Mouse (Mus musculus): ENCODE results near the gene Mapkapk2. TPM values are rescaled to one million over a fixed set of nuclear protein-coding genes. Genes with fewer than 3 reads are reported as not detected.
A peak's percentile ranks its signal among the peaks of the same experiment; 100 is the strongest.

Mapkapk2 gene
- polyA plus RNA-seq, 1 experiment from 2014 or later, result 129 TPM

DNA sequence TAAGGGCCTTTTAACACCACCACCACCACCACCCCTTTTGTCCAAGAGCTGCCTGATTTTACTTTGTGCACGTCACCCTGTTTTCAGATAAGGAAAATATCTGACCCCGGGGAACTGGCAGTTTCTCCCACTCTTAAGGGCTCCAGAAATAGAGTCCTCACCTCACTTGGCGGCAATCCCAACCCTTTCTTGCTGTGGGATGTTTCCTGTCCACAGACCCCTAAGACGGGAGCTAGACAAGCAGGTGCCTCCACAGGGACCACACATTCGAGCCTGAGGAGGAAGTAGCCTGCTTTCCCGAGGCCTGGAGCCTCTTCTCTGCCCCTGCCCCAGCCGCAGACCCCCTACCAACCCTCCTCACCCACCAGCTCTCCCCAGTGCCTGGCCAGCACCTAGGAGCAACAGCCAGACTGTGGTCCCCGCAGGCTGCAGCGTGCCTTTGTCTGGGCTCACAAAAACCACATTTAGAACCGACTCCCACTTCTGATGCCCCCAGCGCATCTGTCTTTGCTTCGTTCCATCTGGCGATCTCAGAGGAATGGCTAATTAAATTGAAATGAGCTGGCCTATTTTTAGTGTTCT lies 18.9 kb upstream of the Mapkapk2 start:
- TF ChIP-seq CTCF (IDR thresholded peaks at IDR 0.05), result no peak
- ChIA-PET CTCF (interaction anchor here (0.6 to 3.8 kb wide), 19 partner anchors 10 to 154 kb away, joined by 3 to 18 read pairs (median 7); partner anchors contain the start of genes Dyrk3 and Eif2d), POLR2A (interaction anchor here (0.6 to 1.3 kb wide), 7 partner anchors 21 to 75 kb away, joined by 3 to 6 read pairs (median 3); partner anchors contain the start of gene Eif2d)
- DNase-seq (ENCODE audit: low read depth, low spot score) (no peak), ATAC-seq (no peak)
- no peaks in the 10 kb centered on the region for H3K27me3 ChIP-seq
- in situ Hi-C loops (cut with MboI; ENCODE audit: low pct_unique_long_range_greater_than_20kb), result no loop called here

DNA sequence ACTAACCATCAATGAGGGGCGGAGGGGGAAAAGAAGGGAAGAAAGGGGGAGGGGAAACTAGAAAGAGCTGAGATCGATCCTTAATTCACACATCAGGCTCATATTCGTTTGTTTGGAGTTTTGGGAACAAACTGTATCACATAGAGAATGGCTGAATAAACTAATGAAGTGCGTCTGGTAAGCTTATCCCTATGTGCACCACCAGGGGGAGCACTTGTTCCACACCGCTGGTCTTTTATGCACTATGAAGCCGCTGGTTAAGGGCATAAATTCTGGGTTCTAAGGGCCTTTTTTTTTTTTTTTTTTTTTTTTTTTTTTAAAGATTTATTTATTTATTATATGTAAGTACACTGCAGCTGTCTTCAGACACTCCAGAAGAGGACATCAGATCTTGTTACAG lies 18.3 kb upstream of the Mapkapk2 start:
- ATAC-seq (no peak), DNase-seq (ENCODE audit: low read depth, low spot score) (no peak)
- ChIA-PET CTCF (interaction anchor here (0.6 to 3.8 kb wide), 23 partner anchors 10 to 154 kb away, joined by 3 to 18 read pairs (median 6); partner anchors contain the start of genes Dyrk3 and Eif2d), POLR2A (interaction anchor here (0.6 to 1.3 kb wide), 8 partner anchors 8 to 75 kb away, joined by 3 to 6 read pairs (median 4); no protein-coding TSS in a partner anchor)
- in situ Hi-C loops (cut with MboI; ENCODE audit: low pct_unique_long_range_greater_than_20kb), result no loop called here
- TF ChIP-seq CTCF (IDR thresholded peaks at IDR 0.05), result peak; percentile 85
- no peaks in the 10 kb centered on the region for H3K27me3 ChIP-seq

DNA sequence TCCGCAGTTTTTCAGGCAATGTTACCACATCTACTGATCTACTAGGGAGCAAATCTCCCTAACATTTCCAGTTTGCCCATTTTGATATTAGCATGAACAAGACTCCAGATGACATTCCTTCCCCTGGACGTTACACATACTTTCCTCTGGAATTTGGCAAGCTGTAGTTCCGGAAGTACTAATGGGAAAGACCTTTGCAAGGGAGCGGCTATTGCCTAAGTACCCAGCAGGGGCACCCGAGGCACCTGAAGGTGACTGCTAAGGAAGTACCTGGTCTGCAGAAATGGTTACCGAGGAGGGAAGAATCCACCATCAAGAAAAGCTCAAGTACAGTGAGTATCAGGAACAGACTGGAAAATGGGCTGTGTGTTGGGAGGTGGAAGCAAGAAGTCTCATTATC lies 14.9 kb upstream of the Mapkapk2 start:
- peak; percentile 73 for TF ChIP-seq CTCF (IDR thresholded peaks at IDR 0.05)
- ChIA-PET CTCF (interaction anchor here (1.0 to 1.5 kb wide), 2 partner anchors 12 kb away, joined by 3 to 5 read pairs; no protein-coding TSS in a partner anchor), POLR2A (no interaction called here)
- ATAC-seq (peak; percentile 52), DNase-seq (ENCODE audit: low read depth, low spot score) (no peak)
- in situ Hi-C loops (cut with MboI; ENCODE audit: low pct_unique_long_range_greater_than_20kb), result no loop called here
- H3K27me3 ChIP-seq, result no peaks in the 10 kb centered on the region

DNA sequence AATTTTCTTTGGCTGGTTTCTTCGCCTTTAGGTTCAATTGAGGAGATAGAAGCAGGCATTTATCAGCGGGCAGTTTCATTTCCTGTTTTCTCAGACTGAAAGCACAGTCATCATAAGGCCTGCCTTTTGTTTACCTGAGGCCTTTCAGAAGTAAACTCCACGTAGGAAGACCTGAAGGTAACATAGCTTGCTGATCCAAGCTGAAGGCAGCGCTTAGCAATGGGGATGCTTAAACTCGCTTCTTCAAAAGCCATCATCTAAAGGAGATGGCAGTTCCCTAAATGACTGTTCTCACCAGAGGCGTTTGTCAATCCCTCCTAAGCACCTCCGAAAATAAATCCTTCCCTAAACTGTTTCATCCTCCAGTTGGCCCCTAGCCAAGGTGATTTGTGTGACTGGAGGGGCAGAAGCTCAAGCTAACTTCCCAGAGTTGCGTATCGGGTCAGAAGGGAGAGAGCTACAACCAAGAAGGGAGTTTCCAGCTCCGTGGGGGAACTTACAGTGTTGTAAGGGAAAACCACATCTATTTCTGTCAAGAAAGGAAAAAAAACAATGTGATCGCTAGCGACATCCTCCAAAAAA lies 13.0 kb upstream of the Mapkapk2 start:
- in situ Hi-C loops (cut with MboI; ENCODE audit: low pct_unique_long_range_greater_than_20kb), result no loop called here
- no peaks in the 10 kb centered on the region for H3K27me3 ChIP-seq
- no peak for ATAC-seq
- peak; percentile 82 for DNase-seq (ENCODE audit: low read depth, low spot score)
- no peak for TF ChIP-seq CTCF (IDR thresholded peaks at IDR 0.05)
- ChIA-PET CTCF (interaction anchor here (1.0 to 1.2 kb wide), 3 partner anchors 9 to 36 kb away, joined by 3 read pairs; no protein-coding TSS in a partner anchor), POLR2A (no interaction called here)

GRCm38 (mm10) chr1:131107575-131108308 lies 10.1 kb upstream of the Mapkapk2 start:
- no peaks in the 10 kb centered on the region for H3K27me3 ChIP-seq
- no peak for TF ChIP-seq CTCF (IDR thresholded peaks at IDR 0.05)
- ChIA-PET POLR2A (interaction anchor here (1.0 kb wide), 1 partner anchor 8 kb away, joined by 4 read pairs; no protein-coding TSS in a partner anchor), CTCF (interaction anchor here (0.9 kb wide), 1 partner anchor 13 kb away, joined by 3 read pairs; no protein-coding TSS in a partner anchor)
- DNase-seq (ENCODE audit: low read depth, low spot score) (no peak), ATAC-seq (peak; percentile 91)
- in situ Hi-C loops (cut with MboI; ENCODE audit: low pct_unique_long_range_greater_than_20kb), result no loop called here

DNA sequence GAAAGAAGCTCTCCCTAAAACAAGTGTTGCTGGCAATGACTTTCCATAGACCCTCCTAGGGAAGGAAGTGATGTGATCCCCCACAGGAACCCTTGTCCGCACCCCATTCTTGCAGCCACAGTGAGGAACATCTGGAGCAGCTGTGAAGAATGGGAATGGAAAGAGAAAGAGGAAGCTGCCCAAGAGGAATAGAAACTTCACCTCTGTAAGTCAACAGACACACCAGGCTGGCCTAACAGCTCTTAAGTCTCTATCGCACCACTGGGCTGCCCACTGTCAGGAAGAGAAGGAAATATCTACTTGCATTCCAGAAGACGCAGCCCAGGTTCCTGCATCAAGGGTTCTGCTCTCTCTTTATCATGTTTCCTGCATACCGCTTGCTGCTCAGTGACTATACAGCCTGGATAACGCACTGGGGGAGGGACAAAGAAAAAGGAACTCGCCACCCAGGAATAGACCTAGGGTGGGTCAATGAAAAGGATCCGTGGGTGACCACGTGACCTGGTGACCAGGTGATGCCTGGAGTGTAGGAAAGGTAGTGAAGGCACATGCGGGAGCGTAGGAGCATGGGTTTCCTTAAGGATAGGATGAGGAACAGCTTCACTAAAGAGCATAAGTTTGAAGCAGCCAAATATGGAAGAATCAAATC lies 6.3 kb upstream of the Mapkapk2 start:
- CTCF ChIA-PET, result no interaction called here
- DNase-seq (ENCODE audit: low read depth, low spot score), result no peak
- TF ChIP-seq CTCF (IDR thresholded peaks at IDR 0.05), result no peak
- ATAC-seq, result no peak
- in situ Hi-C loops (cut with MboI; ENCODE audit: low pct_unique_long_range_greater_than_20kb), result no loop called here
- POLR2A ChIA-PET, result interaction anchor here (1.4 kb wide), 1 partner anchor 20 kb away, joined by 3 read pairs; no protein-coding TSS in a partner anchor
- H3K27me3 ChIP-seq, result no peaks in the 10 kb centered on the region

DNA sequence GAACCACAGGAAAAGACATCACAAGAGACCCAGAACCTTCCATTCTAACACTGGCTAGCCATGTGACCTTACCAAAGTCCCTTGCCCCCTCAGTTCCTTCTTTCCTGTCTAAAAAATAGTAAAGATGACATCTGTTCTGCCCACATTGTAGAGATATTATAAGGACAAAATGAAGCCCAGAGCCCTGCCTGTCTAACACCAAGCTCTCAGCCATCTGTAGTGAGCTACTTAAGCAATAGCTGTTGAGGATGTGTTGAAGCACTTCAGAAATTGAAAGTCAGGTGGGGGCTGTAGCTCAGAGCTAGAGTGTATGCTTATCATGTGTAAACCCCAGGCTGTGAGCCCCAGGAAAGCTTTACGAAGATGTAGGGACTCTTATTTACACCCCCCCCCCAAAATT lies 3.2 kb upstream of the Mapkapk2 start:
- ChIA-PET CTCF (interaction anchor here (1.1 to 2.3 kb wide), 3 partner anchors 12 to 33 kb away, joined by 4 to 7 read pairs (median 5); no protein-coding TSS in a partner anchor), POLR2A (no interaction called here)
- ATAC-seq (no peak), DNase-seq (ENCODE audit: low read depth, low spot score) (no peak)
- H3K27me3 ChIP-seq, result no peaks in the 10 kb centered on the region
- TF ChIP-seq CTCF (IDR thresholded peaks at IDR 0.05), result no peak
- in situ Hi-C loops (cut with MboI; ENCODE audit: low pct_unique_long_range_greater_than_20kb), result no loop called here

- ChIA-PET POLR2A (interaction anchor here (0.7 kb wide), 1 partner anchor 286 kb away, joined by 4 read pairs; no protein-coding TSS in a partner anchor), CTCF (interaction anchor here (2.0 kb wide), 1 partner anchor 19 kb away, joined by 9 read pairs; no protein-coding TSS in a partner anchor)
- H3K27me3 ChIP-seq, result no peaks in the 10 kb centered on the region
- DNase-seq (ENCODE audit: low read depth, low spot score), result no peak
- peak; percentile 77 for ATAC-seq
- no peak for TF ChIP-seq CTCF (IDR thresholded peaks at IDR 0.05)
- in situ Hi-C loops (cut with MboI; ENCODE audit: low pct_unique_long_range_greater_than_20kb), result loop anchor here (5.0 kb wide), 1 partner anchor 35 kb away; no protein-coding TSS in a partner anchor
Observed at GRCm38 (mm10) chr1:131096803-131097699, 575 bp downstream of the Mapkapk2 start.

GRCm38 (mm10) chr1:131096132-131096695 lies 1.4 kb downstream of the Mapkapk2 start:
- CTCF ChIA-PET, result interaction anchor here (2.0 kb wide), 1 partner anchor 20 kb away, joined by 9 read pairs; no protein-coding TSS in a partner anchor
- POLR2A ChIA-PET, result interaction anchor here (0.8 kb wide), 1 partner anchor 20 kb away, joined by 5 read pairs; no protein-coding TSS in a partner anchor
- H3K27me3 ChIP-seq, result no peaks in the 10 kb centered on the region
- no peak for TF ChIP-seq CTCF (IDR thresholded peaks at IDR 0.05)
- DNase-seq (ENCODE audit: low read depth, low spot score), result no peak
- no peak for ATAC-seq
- in situ Hi-C loops (cut with MboI; ENCODE audit: low pct_unique_long_range_greater_than_20kb), result loop anchor here (5.0 kb wide), 1 partner anchor 34 kb away; no protein-coding TSS in a partner anchor

Measured in Patski (cell line).